Mouse (Mus musculus) MEL (cell line): ENCODE measurements around the gene Slc2a13.

Source experiments
- CHD2 ChIP-seq: IDR thresholded peaks from 2 replicates; pipeline ENCODE4 v1.6.1; 2011; ENCODE audit warnings: low read length, improper control_type of control experiment
- CTCF ChIP-seq, 3 experiments: IDR thresholded peaks in 2 of 3; conservative IDR thresholded peaks in 1 of 3; 2 replicates each; pipeline ENCODE4 v1.5.1; 2011 to 2012; ENCODE audit warnings: low read length in 3 of 3, low read depth in 2 of 3, mild to moderate bottlenecking in 2 of 3, improper control_type of control experiment in 1 of 3, inconsistent platforms in 1 of 3, mixed read lengths in 1 of 3, moderate library complexity in 1 of 3; ENCODE audit not compliant: control insufficient read depth in 1 of 3, insufficient read depth in 1 of 3, poor library complexity in 1 of 3, severe bottlenecking in 1 of 3
- EP300 ChIP-seq, 2 experiments: IDR thresholded peaks; 2 replicates each; pipeline ENCODE4 v1.6.1; 2011; ENCODE audit warnings: improper control_type of control experiment in 2 of 2, low read length in 2 of 2, low read depth in 1 of 2, mild to moderate bottlenecking in 1 of 2
- JUND ChIP-seq: IDR thresholded peaks from 2 replicates; pipeline ENCODE4 v1.6.1; 2011; ENCODE audit warnings: low read depth, mild to moderate bottlenecking, improper control_type of control experiment, low read length
- MAX ChIP-seq: IDR thresholded peaks from 2 replicates; pipeline ENCODE4 v1.6.1; 2011; ENCODE audit warnings: low read length, improper control_type of control experiment
- MEF2A ChIP-seq: IDR thresholded peaks from 2 replicates; pipeline ENCODE4 v1.6.1; 2014; ENCODE audit warnings: low read depth, mild to moderate bottlenecking, inconsistent platforms, low read length, improper control_type of control experiment; ENCODE audit not compliant: poor library complexity, insufficient replicate concordance, severe bottlenecking; ENCODE audit errors: extremely low read depth
- POLR2A ChIP-seq, 2 experiments: IDR thresholded peaks; 2 replicates each; pipeline ENCODE4 v1.6.1; 2011 to 2012; ENCODE audit warnings: low read length in 2 of 2, mild to moderate bottlenecking in 2 of 2, control low read depth in 1 of 2, improper control_type of control experiment in 1 of 2, low read depth in 1 of 2, moderate library complexity in 1 of 2; ENCODE audit not compliant: control insufficient read depth in 1 of 2, insufficient read depth in 1 of 2, poor library complexity in 1 of 2
- USF2 ChIP-seq, 2 experiments: IDR thresholded peaks; 2 replicates each; pipeline ENCODE4 v1.6.1; 2011 to 2012; ENCODE audit warnings: improper control_type of control experiment in 2 of 2, low read length in 2 of 2, borderline replicate concordance in 1 of 2, inconsistent platforms in 1 of 2, low read depth in 1 of 2, mild to moderate bottlenecking in 1 of 2; ENCODE audit not compliant: insufficient read depth in 1 of 2

- no peak for TF ChIP-seq EP300 (IDR thresholded peaks at IDR 0.05; ENCODE audit: low read depth in 1 of 2, low read length in 2 of 2)
- TF ChIP-seq MAX = no peak
- no peak for TF ChIP-seq POLR2A (IDR thresholded peaks at IDR 0.05; ENCODE audit: control insufficient read depth in 1 of 2, insufficient read depth in 1 of 2, low read depth in 1 of 2, low read length in 2 of 2, poor library complexity in 1 of 2)
- no peak for TF ChIP-seq CTCF (IDR thresholded peaks at IDR 0.05 in 2 of 3, conservative IDR thresholded peaks at IDR 0.05 in 1 of 3; ENCODE audit: control insufficient read depth in 1 of 3, insufficient read depth in 1 of 3, low read depth in 2 of 3, low read length in 3 of 3, poor library complexity in 1 of 3, severe bottlenecking in 1 of 3)
- TF ChIP-seq CHD2 = no peak
- TF ChIP-seq JUND = no peak
- TF ChIP-seq MEF2A = no peak
- no peak for TF ChIP-seq USF2 (IDR thresholded peaks at IDR 0.05; ENCODE audit: borderline replicate concordance in 1 of 2, insufficient read depth in 1 of 2, low read depth in 1 of 2, low read length in 2 of 2)
Measured at GRCm38 (mm10) chr15:91561728-91562127, 11.3 kb downstream of the Slc2a13 start.
